Mouse (Mus musculus): Measurements from ENCODE around the gene Nfe2l1.

- no peak for TF ChIP-seq POLR2A (IDR thresholded peaks at IDR 0.05; ENCODE audit: borderline replicate concordance, low read depth, low read length)
- TF ChIP-seq CTCF (IDR thresholded peaks at IDR 0.05; ENCODE audit: low read depth, low read length) = no peak
These were observed 55.2 kb downstream of the Nfe2l1 start for GRCm38 (mm10) chr11:96774536-96774935.
